Mouse (Mus musculus) fibroblast of lung, adult 2 months (primary cell): ENCODE measurements at regions not wholly inside any gene's neighbourhood (a gene's known extent, or its start where the extent isn't known, plus 50 kb on each side); places are given as distances from the start of the nearest gene placed in this dataset.
A peak's percentile ranks its signal among the peaks of the same experiment; 100 is the strongest.

Experiments used
- DNase-seq: peaks from one replicate; pipeline ENCODE4 v3.0.0-alpha.2; 2011; ENCODE audit warnings: low read depth

GRCm38 (mm10) chr4:106228534-106228933, 87.5 kb upstream of the Usp24 start:
- peak; percentile 64 for DNase-seq

GRCm38 (mm10) chr4:106229526-106229925, 86.5 kb upstream of the Usp24 start:
- no peak for DNase-seq

GRCm38 (mm10) chr4:106232499-106232970, 83.5 kb upstream of the Usp24 start:
- peak; percentile 48 for DNase-seq

GRCm38 (mm10) chr4:106244384-106244819, 71.6 kb upstream of the Usp24 start:
- no peak for DNase-seq

GRCm38 (mm10) chr4:106244826-106245510, 71.0 kb upstream of the Usp24 start:
- DNase-seq: no peak

- no peak for DNase-seq
Measured at GRCm38 (mm10) chr4:106246695-106247094, 69.3 kb upstream of the Usp24 start.

GRCm38 (mm10) chr4:106247398-106247797, 68.6 kb upstream of the Usp24 start:
- no peak for DNase-seq

GRCm38 (mm10) chr4:106248272-106248671, 67.7 kb upstream of the Usp24 start:
- no peak for DNase-seq

- no peak for DNase-seq
Measured at GRCm38 (mm10) chr4:106249028-106249782, 66.8 kb upstream of the Usp24 start.

GRCm38 (mm10) chr4:106250048-106250447, 66.0 kb upstream of the Usp24 start:
- DNase-seq: no peak

GRCm38 (mm10) chr4:106251430-106251829, 64.6 kb upstream of the Usp24 start:
- DNase-seq: no peak

- DNase-seq: no peak
Measured at GRCm38 (mm10) chr4:106252946-106253345, 63.1 kb upstream of the Usp24 start.

- no peak for DNase-seq
Measured at GRCm38 (mm10) chr4:106254761-106255475, 61.1 kb upstream of the Usp24 start.

GRCm38 (mm10) chr4:106255959-106256609, 59.9 kb upstream of the Usp24 start:
- DNase-seq: no peak

- no peak for DNase-seq
Measured at GRCm38 (mm10) chr4:106261404-106261803, 54.6 kb upstream of the Usp24 start.

- DNase-seq: no peak
Measured at GRCm38 (mm10) chr4:106261901-106262560, 54.0 kb upstream of the Usp24 start.

- DNase-seq: no peak
Measured at GRCm38 (mm10) chr4:106262751-106263725, 53.0 kb upstream of the Usp24 start.
